Mouse (Mus musculus): ENCODE data around the gene Emx1.

Emx1 gene

GRCm38 (mm10) chr6:85230762-85231161, 43.5 kb downstream of the Emx1 start:
- no peak for DNase-seq (ENCODE audit: low read depth)

DNA sequence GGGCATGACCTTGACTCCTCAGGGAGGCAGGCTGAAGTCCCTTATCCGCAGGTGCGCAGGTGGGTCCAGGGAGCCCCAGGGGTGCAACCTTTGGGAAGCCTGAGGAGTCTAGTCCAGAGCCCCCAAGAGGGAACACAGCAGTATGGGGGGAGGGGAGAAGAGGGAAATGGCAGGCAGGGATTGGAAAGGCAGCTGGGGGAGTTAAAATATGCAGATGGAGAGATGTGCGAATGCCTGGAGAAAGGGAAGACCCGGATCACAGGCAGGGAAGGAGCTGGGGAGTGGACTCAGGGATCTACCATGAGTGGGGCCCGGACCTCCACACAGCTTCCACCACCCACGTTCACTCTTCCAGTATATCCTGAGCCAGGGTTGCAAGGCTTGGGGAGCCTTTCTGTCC, 44.2 kb downstream of the Emx1 start:
- no peak for DNase-seq (ENCODE audit: low read depth)

GRCm38 (mm10) chr6:85232045-85232444, 44.8 kb downstream of the Emx1 start:
- DNase-seq (ENCODE audit: low read depth): no peak

DNA sequence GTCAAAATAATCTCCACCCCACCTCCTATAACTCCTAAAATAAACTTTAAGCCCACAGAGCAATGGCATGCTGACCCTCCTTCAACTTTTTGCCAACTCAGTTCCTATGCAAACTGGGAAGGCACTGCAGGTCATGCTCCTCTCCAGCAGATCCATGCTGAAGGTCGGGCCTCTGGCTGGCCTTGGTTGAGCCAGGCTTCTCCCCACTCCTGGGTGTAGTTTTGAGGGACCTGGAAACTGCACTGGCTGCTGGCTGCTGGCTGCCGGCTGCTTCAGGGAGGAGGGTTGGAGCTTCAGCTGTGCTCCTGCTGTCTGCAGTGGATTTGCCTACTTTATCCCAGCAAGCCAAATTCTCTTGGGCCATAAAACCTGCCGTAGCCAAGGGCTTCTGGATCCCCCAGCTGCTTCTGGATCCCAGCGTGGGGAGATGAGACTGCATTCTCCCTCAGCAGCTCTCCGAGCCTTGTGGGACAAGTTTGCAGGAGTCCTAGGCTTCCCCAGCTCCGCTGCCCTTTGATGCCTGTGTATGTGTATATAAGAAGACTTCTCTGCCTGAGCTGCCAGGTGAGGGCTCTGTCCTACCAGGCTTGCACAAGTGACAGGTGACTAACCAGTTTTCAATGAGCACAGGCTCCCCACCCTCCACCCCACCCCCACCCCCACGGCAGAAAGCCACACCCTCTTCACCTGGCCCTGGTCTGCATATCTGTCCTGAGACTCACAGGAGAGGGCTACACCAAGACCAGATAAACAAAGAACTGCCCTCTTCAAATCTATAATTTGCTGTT, 45.8 kb downstream of the Emx1 start:
- no peak for DNase-seq (ENCODE audit: low read depth)

DNA sequence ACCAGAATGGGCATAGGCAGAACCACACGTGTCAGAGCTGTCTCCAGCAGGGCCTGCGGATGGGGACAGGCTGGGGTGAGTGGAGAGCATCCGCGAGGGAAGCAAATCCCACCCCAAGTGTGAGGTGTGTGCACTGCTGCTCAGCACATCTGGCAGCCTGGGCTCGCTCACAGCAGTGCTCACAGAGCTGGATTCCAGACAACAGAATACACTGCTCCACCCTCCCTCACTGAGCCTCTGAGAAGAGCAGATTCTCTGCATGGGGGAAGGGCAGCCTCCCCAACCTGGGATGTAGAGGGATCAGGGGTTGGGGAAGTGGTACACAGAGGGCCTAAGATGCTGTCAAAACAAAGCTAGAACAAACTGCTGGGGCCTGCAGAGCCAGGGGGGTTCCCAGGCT, 47.6 kb downstream of the Emx1 start:
- no peak for DNase-seq (ENCODE audit: low read depth)

GRCm38 (mm10) chr6:85237001-85237400, 49.8 kb downstream of the Emx1 start:
- peak; percentile 14 for DNase-seq (ENCODE audit: low read depth)

GRCm38 (mm10) chr6:85237595-85238337, 50.5 kb downstream of the Emx1 start:
- DNase-seq (ENCODE audit: low read depth): no peak

- DNase-seq (ENCODE audit: low read depth): peak; percentile 27
Observed at GRCm38 (mm10) chr6:85239044-85239489, 51.8 kb downstream of the Emx1 start.

DNA sequence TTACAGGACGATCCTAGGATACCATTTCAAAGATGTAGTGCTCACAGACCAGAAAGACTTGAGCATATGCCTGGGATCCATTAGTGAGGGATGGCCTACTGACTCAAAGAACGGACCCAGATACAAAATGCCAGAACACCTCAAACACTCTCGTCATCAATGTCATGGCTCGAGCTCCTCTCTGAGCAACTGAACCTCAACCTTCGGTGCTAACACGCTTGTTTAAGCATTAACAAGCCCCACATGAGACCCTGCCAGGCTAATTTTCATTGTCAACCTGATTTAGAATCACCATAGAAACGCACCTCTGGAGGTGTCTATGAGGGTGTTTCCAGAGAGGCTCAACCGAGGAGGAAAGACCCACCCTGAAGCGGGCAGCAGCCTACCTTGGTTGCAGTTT, 62.6 kb downstream of the Emx1 start:
- no peak for DNase-seq (ENCODE audit: low read depth)

DNA sequence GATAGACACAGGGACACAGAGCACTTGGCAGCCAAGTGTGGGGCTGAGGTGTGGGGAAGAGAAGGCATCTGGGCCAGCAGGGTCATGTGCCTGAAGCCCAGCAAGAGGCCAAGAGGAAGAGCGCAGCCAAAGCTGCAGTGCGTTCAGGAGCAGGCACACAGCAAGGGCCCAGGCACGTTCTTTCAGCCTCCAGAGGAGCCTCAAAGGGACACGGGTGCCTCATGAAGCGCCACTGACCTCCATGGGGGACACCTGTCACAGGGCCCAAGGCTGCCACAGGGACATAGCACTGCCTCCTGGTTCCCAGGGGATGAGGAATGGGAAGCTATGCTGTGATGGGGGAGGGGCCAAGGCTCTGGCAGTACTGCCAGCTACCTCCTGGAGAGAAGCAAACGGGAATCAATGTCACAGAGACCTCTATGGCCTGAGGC, 63.6 kb downstream of the Emx1 start:
- no peak for DNase-seq (ENCODE audit: low read depth)

DNA sequence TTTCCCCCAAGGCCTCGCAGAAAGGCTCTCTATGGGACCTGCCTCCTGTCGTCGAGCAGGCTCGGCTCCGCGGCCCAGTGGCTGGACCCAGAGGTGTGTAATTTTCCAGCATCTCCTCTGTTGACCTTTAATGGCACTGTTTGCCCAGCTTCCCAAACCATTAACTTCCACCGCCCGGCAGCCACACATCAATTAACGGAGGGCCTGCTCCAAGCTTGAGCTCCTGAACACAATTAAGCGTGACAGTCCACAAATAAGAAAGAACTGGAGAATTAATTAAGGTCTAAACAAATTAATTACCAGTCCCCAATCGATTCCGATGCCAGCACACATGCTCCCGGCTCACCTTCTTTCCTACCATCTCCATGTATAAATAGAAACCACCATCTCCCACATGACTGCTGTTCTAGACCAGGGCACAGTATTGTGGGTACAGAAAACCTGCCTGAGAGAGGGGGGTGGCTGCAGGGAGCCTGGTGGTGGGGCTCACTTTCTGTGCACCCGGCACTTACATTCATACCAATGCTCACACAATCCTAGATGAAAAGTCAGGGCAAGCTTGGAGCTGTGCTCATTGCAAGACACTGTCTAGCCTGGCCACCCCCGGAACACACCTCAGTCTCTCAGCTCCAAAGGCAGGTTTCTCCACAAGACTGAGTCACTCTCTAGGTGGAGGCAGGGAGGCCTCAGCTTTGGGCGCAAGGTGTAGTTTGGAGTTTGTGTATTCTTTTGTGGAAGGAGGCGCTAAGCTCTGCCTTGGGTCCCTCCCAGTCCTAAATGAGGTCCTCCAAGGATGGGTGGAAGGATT, 65.2 kb downstream of the Emx1 start:
- DNase-seq (ENCODE audit: low read depth): no peak

- DNase-seq (ENCODE audit: low read depth): no peak
Observed at GRCm38 (mm10) chr6:85253275-85253674, 66.0 kb downstream of the Emx1 start.

Data from c-Kit-positive CD71-positive TER-119-negative erythroid progenitor cells, embryonic 14.5 days (primary cell).